Mouse (Mus musculus) stomach, embryonic 14.5 days (tissue): ENCODE data around the gene Cend1. TPM values are rescaled to one million over a fixed set of nuclear protein-coding genes. Genes with fewer than 3 reads are reported as not detected.
"Not testable (repeated sequence)": the region's sequence is repeated elsewhere in the genome, so short reads cannot be mapped to it uniquely, and the experiment has no call there.

ENCODE experiments used
- ATAC-seq: fragments of 200-750 bp; cut with Nextera tagmentation; 2 replicates; pipeline ENCODE4 v1.8.0; 2017; ENCODE audit warnings: low read depth, moderate TSS enrichment; ENCODE audit not compliant: insufficient number of reproducible peaks, insufficient read depth, low FRiP score
- H3K27ac ChIP-seq: fragments of 300-500 bp; sonication (generic); 2 replicates; pipeline ENCODE4 v1.5.1; 2014; ENCODE audit warnings: mild to moderate bottlenecking, low read length, moderate library complexity, mixed read lengths
- H3K27me3 ChIP-seq: fragments of 300-500 bp; sonication (generic); 2 replicates; pipeline ENCODE4 v1.6.1; 2014; ENCODE audit warnings: low read length, control low read depth, mixed read lengths; ENCODE audit not compliant: control insufficient read depth, insufficient read depth
- H3K36me3 ChIP-seq: fragments of 300-500 bp; sonication (generic); 2 replicates; pipeline ENCODE4 v1.6.1; 2014; ENCODE audit warnings: mild to moderate bottlenecking, control low read depth, low read length, moderate library complexity, mixed read lengths; ENCODE audit not compliant: control insufficient read depth, insufficient read depth
- H3K4me1 ChIP-seq: fragments of 300-500 bp; sonication (generic); 2 replicates; pipeline ENCODE4 v1.6.1; 2014; ENCODE audit warnings: low read length, control low read depth, mixed read lengths; ENCODE audit not compliant: control insufficient read depth, insufficient read depth
- H3K4me2 ChIP-seq: fragments of 300-500 bp; sonication (generic); replicated peaks from 2 replicates; pipeline ENCODE4 v1.6.1; 2014; ENCODE audit warnings: low read depth, low read length, control low read depth
- H3K4me3 ChIP-seq: fragments of 300-500 bp; sonication (generic); 2 replicates; pipeline ENCODE4 v1.5.1; 2014; ENCODE audit warnings: low read depth, low read length, control low read depth
- H3K9ac ChIP-seq: fragments of 300-500 bp; sonication (generic); replicated peaks from 2 replicates; pipeline ENCODE4 v1.6.1; 2014; ENCODE audit warnings: low read depth, mild to moderate bottlenecking, control low read depth, low read length, moderate library complexity, mixed read lengths
- H3K9me3 ChIP-seq: fragments of 300-500 bp; sonication (generic); 2 replicates; pipeline ENCODE4 v1.6.1; 2016; ENCODE audit warnings: low read depth, low read length, control low read depth; ENCODE audit not compliant: control insufficient read depth
- WGBS: fragments of 180-500 bp; shearing (Covaris S2); extraction: QIAGEN DNeasy Blood & Tissue Kit; methylation state at CpG from one replicate; pipeline ENCODE4 v1.1.7; 2014; 5-methylcytosine and 5-hydroxymethylcytosine counted together
- polyA plus RNA-seq: library from polyadenylated mRNA; unstranded; fragments of >200 nt; fragmentation: Nextera tagmentation; extraction: Ambion mirVana; gene quantifications from 2 replicates; pipeline ENCODE4 v1.2.1, GENCODE M21; 2014

Gene Cend1
- polyA plus RNA-seq, 1 experiment from 2014 or later = 1.9 TPM

DNA sequence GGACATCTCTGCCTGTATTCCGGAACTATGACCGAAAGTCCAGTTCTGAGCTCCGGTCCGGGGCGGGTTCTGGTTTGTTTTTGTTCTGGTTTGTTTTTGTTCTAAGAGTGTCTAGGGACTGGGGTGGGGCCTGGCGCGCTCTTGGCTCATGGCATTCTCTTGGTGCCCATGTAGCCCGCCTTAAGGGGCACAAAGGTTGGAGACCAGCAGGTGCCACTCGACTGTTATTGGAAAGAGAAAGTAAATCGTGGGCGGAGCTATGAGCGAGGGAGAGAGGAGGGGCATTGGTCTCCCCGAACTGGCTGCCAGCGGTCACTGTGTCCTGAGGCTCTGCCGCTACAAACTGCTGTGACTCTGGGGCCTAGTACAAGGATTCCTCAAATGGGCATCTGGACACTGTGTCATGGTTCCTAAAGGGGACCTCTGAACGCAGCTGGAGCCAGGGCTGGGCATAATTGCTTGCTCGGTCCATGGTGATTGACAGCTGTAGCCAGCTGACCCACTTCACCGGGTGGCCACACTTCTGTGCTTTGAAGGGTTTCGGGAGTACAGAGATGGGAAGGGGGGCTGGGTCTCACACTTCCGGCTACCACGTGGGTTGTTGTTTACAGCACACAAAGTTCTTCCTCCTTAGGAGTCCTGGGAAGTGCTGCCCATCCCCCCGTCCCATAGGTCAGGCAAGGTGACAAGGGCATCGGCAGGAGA, 26.5 kb upstream of the Cend1 start:
- Histone ChIP-seq H3K4me2 (peak overlapping the region; percentile 93), H3K27me3 (no peaks in the 10 kb centered on the region), H3K4me3 (peak overlapping the region; percentile 74), H3K9ac (peak overlapping the region; percentile 48), H3K27ac (peak overlapping the region; percentile 55; the same call in 1 of the 2 replicates), H3K9me3 (no peaks in the 10 kb centered on the region), H3K4me1 (peaks cover 12% of the 10 kb centered on the region; the same call in 1 of the 2 replicates), H3K36me3 (peaks cover 20% of the 10 kb centered on the region)
- WGBS = 2% methylated on average over 23 of the region's 23 CpGs
- peak; percentile 24 for ATAC-seq

DNA sequence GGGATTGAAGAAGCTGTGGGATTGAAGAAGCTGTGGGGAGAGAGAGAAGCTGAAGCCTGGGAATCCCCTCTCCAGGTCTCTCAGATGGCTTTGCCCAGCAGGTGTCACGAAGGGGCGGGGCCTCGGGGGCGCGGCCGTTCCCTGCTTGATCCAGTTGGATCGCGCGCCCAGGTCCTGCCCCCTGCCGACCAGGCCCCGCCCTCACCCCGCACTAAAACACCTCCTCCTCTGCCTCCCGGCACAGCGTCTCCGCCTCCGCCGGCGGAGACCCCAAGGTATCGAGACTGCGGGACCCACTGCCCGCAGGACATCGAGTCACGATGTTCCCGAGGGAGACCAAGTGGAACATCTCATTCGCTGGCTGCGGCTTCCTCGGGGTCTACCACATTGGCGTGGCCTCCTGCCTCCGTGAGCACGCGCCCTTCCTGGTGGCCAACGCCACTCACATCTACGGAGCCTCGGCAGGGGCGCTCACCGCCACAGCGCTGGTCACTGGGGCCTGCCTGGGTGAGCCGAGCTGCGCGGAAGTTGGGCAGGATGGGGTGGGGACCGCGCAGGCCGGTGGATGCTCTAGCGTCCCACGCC, 25.8 kb upstream of the Cend1 start, which contains the start of gene Pnpla2:
Pnpla2 (plus strand) TSS at position 232 of the 585 bp plus-strand sequence.
- Histone ChIP-seq H3K36me3 (peaks cover 27% of the 10 kb centered on the region), H3K27me3 (no peaks in the 10 kb centered on the region), H3K4me3 (peak within 1 kb of the TSS; percentile 74), H3K27ac (peak within 1 kb of the TSS; percentile 55; the same call in 1 of the 2 replicates), H3K9ac (peak within 1 kb of the TSS; percentile 48), H3K4me2 (peak within 1 kb of the TSS; percentile 93), H3K9me3 (no peaks in the 10 kb centered on the region), H3K4me1 (peaks cover 8% of the 10 kb centered on the region; the same call in 1 of the 2 replicates)
- peak; percentile 82 for ATAC-seq
- WGBS = under 1% methylated on average over 45 of the region's 45 CpGs

DNA sequence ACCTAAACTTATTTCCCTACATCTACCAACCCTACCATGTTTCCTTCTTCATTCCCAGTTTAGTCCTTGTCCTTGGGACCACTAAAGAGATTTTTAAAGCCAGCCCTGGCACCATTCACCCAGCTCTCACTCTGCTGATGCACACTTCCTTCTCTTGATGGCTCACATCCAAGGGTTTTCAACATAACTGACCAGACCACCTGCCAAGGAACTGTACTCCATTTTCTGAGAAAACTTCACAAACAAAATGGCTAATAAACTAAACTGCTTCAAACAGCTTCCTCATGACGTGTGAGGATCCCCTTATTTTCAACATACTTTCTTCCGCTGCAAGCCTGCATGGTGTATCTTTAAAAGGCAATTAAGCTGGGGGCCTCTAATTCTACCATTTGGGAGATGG, 24.3 kb upstream of the Cend1 start:
- H3K4me2 ChIP-seq = no peak overlapping the region
- no peak overlapping the region for H3K4me3 ChIP-seq
- no peak overlapping the region for H3K27ac ChIP-seq
- no peak overlapping the region for H3K9ac ChIP-seq
- H3K9me3 ChIP-seq = no peaks in the 10 kb centered on the region
- ATAC-seq = no peak
- peaks cover 11% of the 10 kb centered on the region for H3K4me1 ChIP-seq
- WGBS = 74% methylated on average over 2 of the region's 2 CpGs
- H3K36me3 ChIP-seq = peaks cover 37% of the 10 kb centered on the region
- H3K27me3 ChIP-seq = no peaks in the 10 kb centered on the region

DNA sequence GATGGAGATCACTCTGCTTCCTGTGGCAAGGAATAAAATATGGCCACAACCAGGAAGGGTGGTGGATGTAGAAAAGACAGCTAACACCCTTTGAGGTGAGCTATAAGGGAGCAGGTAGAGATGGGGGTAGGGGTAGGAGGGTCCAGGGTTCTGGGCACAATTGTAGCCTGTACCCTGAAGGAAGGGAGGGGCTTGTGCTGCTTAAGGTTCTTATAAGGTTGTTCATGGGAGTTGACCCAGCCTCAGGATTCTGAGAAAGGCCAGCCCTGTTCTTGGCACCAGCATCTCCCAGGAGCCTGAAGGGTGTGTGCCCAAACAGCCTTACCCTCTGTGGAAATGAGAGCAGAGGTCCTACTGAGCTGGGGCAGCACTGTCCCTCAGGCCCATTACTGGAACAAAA, 22.6 kb upstream of the Cend1 start:
- H3K9ac ChIP-seq = no peak overlapping the region
- ATAC-seq = no peak
- no peak overlapping the region for H3K4me2 ChIP-seq
- H3K4me3 ChIP-seq = no peak overlapping the region
- H3K27ac ChIP-seq = no peak overlapping the region
- H3K36me3 ChIP-seq = peaks cover 36% of the 10 kb centered on the region
- H3K27me3 ChIP-seq = no peaks in the 10 kb centered on the region
- no peaks in the 10 kb centered on the region for H3K9me3 ChIP-seq
- peaks cover 17% of the 10 kb centered on the region for H3K4me1 ChIP-seq

DNA sequence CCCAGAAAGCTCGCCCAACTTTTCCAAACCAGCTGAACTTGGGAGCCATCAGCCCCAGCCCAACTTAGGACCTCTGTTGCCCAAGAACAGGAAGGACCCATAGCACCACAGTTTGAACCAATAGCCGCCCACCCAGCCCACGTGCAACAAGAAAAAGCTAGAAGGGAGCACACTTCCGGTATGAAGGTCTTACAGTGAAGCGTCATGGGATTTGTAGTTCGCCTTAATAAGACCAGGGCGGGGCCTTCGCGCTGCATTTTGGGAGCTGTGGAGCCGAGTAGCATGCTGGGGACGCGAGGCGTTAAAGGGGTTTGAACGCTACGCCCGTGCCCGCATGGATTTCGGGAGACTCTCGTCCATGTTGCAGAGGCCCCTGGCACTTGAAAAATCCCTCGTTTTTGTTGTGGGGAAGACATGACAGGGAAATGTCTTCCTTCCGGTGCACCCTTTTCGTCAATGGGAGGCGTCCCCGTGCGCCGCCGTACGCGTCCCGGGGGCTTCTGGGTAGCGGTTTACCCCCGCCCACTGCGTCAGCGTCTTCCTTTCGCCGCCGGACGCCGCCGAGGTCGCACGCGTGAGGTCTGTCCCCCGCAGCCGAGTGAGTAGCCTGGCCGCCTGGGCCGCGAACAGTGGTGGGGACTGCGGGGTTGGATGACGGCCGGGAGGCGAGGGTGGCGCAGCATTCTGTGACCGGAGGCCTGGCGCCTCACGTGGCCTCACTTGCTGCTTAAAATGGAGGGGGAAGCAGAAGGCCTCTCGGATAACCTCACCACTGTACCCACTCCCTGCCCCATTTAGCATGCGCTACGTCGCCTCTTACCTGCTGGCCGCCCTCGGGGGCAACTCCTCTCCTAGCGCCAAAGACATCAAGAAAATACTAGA, 18.1 kb upstream of the Cend1 start, which contains the start of gene Rplp2:
Rplp2 (plus strand) TSS at position 261 of the 882 bp plus-strand sequence.
- Histone ChIP-seq H3K9ac (peak within 1 kb of the TSS; percentile 87), H3K4me3 (peak within 1 kb of the TSS; percentile 69), H3K4me1 (peaks cover 24% of the 10 kb centered on the region), H3K4me2 (peak within 1 kb of the TSS; percentile 88), H3K9me3 (no peaks in the 10 kb centered on the region), H3K27ac (peak within 1 kb of the TSS; percentile 86), H3K27me3 (no peaks in the 10 kb centered on the region), H3K36me3 (peaks cover 36% of the 10 kb centered on the region)
- WGBS = under 1% methylated on average over 63 of the region's 63 CpGs
- ATAC-seq = peak; percentile 88

DNA sequence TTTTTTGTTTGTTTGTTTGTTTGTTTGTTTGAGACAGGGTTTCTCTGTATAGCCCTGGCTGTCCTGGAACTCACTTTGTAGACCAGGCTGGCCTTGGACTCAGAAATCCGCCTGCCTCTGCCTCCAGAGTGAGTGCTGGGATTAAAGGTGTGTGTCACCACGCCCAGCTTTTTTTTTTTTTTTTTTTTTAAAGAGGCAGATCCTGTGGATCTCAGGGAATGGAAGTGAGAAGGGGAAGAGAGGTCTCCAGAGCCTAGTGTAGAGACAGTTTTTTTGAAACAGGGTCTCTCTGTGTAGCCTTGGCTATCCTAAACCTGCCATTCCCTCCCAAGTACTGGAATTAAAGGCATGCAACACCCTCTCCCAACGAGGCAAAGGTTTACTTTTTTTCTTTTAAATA, 17.1 kb upstream of the Cend1 start:
- not testable (repeated sequence) for H3K27me3 ChIP-seq, H3K9ac ChIP-seq, ATAC-seq, H3K9me3 ChIP-seq, H3K4me3 ChIP-seq, H3K27ac ChIP-seq
- Histone ChIP-seq H3K36me3 (peaks cover 27% of the 10 kb centered on the region), H3K4me1 (peaks cover 27% of the 10 kb centered on the region), H3K4me2 (peak overlapping the region; percentile 88)
- 68% methylated on average over 3 of the region's 3 CpGs for WGBS

DNA sequence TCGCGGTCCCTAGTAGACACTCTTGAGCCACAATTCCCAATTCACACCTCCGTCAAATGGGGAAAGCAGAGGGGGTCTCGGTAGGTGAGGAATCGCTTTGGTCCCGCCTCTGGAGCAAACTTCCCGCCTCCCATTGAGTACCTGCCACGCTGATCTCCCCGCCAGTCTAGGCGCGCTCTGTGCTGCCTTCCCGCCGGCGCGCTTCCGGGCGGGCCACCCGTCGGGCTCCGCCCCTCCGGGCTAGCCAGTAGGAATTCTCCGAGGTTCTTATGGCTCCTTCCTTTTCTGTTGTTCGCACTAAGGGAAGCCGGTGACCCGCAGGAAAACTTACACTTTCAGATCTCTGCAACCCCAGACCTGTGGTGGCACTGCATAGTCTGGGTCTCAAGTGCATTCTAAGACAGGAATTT, 14.5 kb upstream of the Cend1 start, which contains the start of gene Pidd1:
Pidd1 (minus strand) TSS at position 198 of the 410 bp plus-strand sequence.
- Histone ChIP-seq H3K4me1 (peaks cover 25% of the 10 kb centered on the region), H3K9ac (peak within 1 kb of the TSS; percentile 60)

More for the DNA sequence above, 14.5 kb upstream of the Cend1 start, which contains the start of gene Pidd1:
- ATAC-seq = peak; percentile 64; the same call in 1 of the 2 replicates
- H3K36me3 ChIP-seq = peaks cover 13% of the 10 kb centered on the region; the same call in 1 of the 2 replicates
- peak within 1 kb of the TSS; percentile 65 for H3K4me2 ChIP-seq
- peak within 1 kb of the TSS; percentile 42 for H3K4me3 ChIP-seq
- no peaks in the 10 kb centered on the region for H3K27me3 ChIP-seq
- no peaks in the 10 kb centered on the region for H3K9me3 ChIP-seq
- H3K27ac ChIP-seq = peak within 1 kb of the TSS; percentile 63; the same call in 1 of the 2 replicates
- under 1% methylated on average over 25 of the region's 25 CpGs for WGBS
